Mouse (Mus musculus): ENCODE data around the gene Btg2.

Btg2 gene

DNA sequence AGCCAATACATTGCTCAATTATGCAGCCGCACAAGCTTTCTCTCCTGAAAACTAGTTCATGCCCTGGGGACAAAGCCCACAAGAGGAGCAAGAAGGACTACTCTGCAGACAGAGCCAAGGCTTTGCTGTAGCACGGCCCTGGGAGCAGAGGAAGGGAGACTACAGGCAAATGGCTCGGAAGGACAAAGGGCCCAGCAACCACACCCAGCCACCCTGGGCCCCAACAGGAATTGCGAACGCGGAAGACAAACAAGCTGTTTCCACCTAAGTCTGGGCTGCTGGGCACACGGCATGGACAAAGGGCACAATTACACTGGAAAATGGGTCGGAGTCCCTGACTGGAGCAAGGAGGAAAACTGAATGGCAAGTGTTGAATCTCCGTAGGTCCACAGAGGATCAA, 23.9 kb downstream of the Btg2 start:
- no peak for DNase-seq

DNA sequence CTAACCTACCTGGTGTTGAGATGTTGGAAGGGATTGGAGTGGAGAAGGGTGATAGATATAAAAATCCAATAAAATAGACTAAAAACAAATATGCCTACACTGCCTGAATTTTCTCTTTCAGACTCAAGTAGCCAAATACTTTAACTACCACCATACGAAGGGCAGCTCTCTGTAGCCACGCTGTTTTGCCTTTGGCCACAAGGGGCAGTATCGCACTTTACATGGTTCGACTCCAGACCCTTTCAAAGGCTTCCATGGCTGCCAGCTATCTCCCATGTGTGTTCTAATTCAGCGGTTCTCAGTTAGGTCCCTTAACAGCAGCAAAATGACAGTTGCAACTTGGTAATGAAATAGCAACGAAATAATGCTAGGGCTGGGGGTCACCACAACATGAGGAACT, 25.7 kb downstream of the Btg2 start:
- peak; percentile 94 for DNase-seq

DNA sequence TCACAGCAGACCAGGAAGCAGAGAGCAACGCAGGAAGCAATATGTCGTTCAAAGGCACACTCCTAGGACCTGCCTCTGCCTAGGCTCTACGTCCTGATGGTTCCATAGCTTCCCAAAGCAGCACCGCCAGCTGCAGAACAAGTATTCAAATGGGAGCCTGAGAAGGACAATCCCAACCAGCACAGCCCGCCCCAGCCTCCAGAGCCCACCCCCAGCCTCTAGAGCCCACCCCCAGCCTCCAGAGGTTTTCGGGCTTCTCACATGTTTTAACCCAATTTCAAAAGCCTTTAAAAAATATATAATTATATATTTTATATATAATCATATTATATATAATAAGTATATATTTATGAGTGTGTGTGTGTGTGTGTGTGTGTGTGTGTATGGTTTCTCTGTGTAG, 29.4 kb downstream of the Btg2 start:
- peak; percentile 57 for DNase-seq

DNA sequence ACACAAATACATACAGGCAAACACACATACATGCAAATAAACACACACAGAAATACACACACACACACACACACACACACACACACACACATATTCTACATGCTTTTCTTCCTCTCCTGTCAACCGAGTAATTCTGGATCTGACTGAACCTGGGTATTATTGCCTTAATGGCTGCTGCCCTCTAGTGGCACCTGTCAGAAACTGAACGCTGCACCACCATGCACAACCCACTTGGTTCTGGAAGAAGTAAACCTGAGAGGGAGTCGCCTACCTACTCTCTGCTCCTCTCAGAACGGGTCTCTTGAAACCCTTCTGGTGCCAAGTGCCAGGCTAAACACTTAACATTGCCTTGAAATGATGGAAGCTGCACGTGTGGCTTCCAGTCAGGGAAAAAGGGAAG, 30.2 kb downstream of the Btg2 start:
- DNase-seq, result peak; percentile 84

DNA sequence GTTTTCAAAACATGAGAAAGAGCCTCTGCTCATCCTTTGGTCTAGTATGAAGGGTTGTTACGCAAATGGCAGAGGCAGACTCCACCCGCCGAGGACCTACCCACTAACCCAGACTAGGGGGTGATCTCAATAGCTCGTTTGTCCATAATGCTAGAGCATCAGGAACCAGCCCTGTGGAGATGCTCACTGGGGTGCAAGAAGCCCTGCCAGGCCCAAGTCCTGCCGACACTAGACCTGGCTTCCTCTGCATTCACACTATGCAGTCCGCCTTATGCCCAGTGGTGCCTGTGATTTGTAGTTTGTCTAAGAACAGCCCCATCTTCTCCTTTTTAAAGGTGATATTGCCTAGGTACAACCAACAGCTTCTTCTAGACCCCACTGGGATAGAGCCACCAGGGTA, 31.5 kb downstream of the Btg2 start:
- DNase-seq, result no peak

DNA sequence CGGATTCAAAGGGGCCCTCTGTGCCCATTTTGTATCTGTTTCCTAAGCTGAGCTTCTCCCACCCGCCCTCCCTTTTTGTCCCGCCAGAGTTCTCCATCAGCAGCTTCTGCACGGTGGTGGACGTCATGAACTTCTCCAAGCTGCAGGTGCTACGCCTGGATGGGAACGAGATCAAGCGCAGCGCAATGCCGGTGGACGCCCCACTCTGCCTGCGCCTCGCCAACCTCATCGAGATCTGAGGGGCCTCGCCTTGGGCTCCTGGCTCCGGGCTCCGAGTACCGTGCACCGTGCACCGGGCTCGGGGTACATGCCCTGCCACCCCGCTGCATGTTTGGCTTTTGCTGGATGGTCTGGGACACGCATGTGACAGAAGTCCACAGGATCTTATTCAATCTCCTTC, 32.5 kb downstream of the Btg2 start:
- no peak for DNase-seq

DNA sequence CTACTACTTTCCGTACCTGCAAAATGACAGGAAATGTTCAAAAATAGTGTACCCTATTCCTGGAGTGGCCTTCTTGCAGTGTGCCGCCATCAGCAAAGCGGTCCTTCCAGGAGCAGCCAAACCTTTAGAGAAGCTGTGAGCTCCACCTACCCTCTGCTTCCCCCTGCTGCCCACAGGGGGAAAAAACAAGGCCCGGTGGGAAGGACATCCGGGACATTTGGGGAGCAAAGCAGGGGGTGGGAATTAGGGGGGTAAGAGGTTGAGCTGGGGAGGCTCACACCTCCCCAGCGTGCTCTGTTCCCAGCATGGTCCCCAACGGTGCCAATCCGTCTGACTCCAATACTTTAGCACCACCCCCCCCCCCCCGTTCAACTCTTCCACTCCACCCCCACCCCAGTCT, 32.9 kb downstream of the Btg2 start:
- peak; percentile 89 for DNase-seq

DNA sequence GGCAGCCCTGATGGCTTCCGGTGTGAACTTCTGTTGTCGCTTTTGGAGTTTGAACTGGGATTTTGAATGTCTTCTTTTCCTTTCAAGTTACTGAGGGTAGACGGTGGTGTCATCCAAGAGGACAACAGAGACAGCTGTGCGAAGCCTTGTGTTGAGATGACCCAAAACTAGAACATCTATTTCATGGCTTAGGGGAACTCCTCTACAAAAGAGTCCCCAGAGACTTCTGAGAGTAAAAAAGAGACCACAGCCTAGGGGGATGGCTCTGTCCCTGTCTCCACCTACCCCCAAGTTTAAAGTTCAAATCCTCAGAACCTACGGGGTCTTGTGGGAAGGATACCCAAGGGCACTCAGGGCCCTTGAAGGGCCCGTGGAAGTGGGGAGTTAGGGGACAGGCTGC, 34.1 kb downstream of the Btg2 start:
- no peak for DNase-seq

DNA sequence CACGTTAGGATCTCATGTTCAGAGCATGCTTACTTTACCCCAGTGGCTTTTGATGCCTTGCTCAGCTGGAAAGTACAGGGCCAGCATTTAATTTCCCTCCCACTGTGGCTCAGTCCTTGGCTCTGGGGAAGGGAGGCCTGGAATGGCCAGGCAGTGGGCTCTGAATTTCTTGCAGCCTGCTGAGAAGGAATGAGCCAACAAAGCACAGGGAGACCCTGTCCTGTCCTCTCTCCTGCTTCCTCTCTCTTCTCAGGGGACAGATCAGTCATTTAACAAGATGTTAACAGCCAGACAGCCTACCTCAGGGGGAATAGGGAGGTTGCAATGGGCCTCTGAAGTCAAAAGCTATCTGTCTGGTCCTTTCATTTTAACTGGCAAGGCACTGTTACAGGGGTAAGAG, 36.6 kb downstream of the Btg2 start:
- DNase-seq, result no peak

DNA sequence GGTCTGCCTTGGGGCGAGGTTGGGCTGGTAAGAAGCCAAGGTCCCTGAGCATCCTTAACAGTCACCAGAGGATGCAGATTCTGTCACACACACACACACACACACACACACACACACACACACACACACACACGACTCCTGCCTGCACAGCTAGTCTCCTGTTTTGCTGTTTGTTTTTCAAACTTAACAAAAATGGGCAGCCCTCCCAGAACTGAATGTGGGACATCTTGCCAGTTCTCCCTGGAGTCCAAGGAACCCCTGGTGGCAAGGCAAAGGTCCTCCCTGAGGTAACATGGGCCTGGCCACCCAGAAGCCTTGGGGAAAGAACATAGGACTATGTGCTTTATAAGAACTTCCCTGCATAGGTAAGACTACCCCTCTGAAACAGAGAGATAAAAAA, 37.0 kb downstream of the Btg2 start:
- DNase-seq, result peak; percentile 40

DNA sequence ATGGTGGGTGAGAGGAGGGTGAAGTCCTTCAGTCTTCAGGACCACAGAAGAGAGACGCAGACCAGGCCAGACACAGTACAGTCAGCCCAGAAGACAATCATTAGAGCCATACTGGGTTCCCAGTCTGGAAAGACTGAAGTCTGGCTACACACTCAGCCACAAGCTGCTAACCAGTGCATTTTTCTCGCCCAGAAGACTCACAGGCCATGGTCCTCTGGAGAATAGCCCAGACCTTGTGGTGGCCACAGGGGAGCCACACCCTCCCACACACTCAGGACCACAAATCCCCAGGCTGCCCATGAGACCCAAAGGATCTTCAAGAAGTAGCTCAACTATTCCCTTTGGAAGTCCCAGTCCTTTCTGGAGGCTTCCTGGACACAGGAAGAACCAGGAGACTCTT, 39.6 kb downstream of the Btg2 start:
- DNase-seq, result no peak

DNA sequence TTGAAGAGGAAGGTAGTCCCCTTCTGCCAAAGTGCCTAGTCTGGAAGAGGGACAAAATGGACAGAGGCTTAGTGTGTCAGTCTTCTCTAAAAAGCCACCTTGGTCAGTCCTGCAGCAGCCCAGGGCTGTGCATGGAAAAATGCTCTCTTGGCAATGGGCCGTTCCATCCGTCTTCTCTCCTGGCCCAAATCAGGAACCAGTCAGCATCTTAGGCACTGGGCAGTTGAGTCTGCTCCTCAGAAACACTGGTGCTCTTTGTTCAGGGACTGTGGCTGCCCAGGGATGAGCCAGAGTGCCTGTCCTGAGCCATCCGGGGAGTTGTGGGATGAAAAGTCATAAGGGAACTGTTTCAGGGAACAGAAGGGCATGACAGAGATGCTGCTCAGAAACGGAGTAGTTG, 40.6 kb downstream of the Btg2 start:
- DNase-seq, result no peak

DNA sequence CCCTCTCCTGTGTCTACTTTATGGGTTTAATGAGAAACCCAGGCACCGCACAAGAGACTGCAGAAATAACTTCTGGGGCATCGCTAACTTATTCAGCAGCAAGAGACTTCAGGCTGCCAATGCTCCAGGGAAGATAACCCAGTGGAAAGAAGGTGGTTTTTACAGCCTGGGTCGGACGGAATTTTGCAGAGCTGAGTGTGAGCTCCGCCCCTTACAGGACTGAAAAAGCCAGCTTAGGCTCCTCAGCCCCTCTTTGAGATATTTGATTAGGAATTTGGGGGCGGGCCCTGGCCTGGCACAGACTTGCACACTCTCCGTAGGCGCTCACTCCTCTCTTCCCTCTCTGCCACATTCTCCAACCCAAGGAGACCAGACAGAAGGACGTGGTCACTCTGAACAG, 41.7 kb downstream of the Btg2 start, which contains the start of gene Fmod:
Gene Fmod (plus strand): TSS at position 83 of the 400 bp plus-strand sequence.
- DNase-seq, result peak; percentile 43

DNA sequence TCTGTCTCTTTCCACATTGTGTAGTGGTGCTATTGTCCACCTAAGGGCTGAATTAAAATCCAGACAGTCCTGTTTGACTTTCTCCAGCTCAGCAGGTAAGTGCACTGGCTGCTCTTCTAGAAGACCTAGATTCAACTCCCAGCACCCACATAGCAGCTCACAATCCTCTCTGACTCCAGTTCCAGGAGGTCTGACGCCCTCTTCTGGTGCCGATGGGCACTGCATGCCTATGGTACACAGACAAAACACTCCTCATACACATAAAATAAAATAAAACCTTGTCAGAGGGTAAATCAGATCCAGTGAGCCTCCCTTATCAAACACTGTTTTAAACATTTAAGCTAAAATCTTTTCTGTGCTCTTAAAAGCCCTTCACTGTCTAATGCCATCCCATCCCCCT, 42.4 kb downstream of the Btg2 start:
- DNase-seq, result no peak

DNA sequence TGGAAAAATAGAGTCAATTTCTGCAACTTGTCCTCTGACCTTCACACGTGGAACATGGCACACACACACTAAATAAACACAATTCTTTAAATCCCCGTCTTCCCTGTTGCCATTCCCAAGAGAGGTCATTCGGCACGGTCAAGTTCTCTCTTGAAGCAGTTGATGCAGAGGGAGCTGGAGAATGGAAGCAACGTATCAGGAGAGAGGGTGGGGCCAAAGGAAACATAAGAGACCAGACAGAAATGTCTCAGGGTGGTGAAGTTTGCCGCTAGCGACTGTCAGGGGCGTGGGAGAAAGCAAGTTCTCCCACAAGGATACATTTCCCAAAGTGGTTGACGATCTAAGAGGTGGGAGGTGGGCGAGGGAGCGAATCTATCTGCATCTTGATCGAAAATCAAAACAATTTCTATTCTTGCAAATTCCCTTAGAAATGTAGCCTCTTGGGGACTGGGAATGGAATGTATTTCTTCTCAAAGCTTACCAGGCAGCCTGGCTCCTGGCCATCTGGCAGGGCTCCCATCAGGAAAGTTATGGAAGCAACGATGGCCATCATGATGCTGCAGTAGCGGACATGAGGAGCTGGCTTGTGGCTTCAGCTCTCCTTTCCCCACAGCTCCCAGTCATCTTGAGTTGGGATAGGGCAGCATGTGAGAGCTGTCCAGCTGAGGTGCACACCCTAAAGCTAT, 50.6 kb downstream of the Btg2 start:
- peak; percentile 86 for DNase-seq

DNA sequence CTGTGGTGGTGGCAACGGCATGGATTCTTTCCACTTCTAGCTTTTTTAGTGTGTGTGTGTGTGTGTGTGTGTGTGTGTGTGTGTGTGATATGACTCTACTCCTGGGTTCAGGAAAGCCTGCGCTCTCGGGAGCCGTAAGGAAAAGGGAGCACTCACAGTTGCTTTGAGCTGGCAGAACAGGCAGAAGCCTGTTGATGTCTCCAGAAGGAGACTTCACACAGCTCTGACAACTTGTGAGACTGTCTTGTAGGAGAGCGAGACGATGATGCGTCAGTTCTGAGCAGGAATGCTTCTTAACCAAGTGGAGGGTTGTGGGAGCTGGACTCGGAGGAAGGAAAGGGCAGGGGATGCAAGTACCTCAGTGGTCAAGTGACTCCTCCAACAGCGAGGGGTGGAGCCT, 52.2 kb downstream of the Btg2 start:
- DNase-seq, result no peak

DNA sequence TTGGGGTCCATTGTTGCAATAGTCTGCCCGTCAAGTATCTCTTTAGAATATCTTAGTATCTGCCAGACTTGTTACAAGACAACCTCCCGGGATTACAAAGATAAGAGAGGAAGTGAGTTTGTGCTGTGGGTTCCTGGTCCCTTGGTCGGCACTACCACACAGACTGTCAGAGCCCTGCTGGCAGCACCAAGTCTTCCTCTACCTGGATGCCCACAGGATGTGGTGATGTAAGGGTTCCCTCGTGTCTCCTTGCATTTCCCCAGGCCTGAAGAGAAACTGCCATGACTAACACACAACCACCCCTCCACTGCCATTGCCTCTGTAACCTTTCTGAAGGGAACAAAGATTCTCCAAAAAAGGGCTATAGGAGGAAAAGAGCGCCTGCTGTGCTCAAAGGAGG, 52.9 kb downstream of the Btg2 start:
- DNase-seq, result no peak

All from kidney, postnatal 10 days (tissue).